Mouse (Mus musculus): Measurements from ENCODE around the gene Rap1a. TPM values are rescaled to one million over a fixed set of nuclear protein-coding genes. Genes with fewer than 3 reads are reported as not detected.

Rap1a gene
- polyA plus RNA-seq (2012; ENCODE audit: insufficient read depth, insufficient read length, missing spikeins): 257 and 269 TPM in 2 replicates

- no peak for TF ChIP-seq CTCF (IDR thresholded peaks at IDR 0.05; ENCODE audit: low read depth, low read length)
- no peak for TF ChIP-seq POLR2A (IDR thresholded peaks at IDR 0.05; ENCODE audit: borderline replicate concordance, low read depth, low read length)
- peaks cover 41% of the 10 kb centered on the region for H3K4me1 ChIP-seq (ENCODE audit: control insufficient read depth, insufficient read depth, low read length)
These were observed at the start of gene Rap1a for GRCm38 (mm10) chr3:105801191-105802166. Gene Rap1a, minus strand, starts transcription at chr3:105801336.

GRCm38 (mm10) chr3:105846294-105847069, 45.3 kb upstream of the Rap1a start:
- Histone ChIP-seq H3K4me3 (ENCODE audit: insufficient read depth, low read length) (no peak overlapping the region), H3K27ac (ENCODE audit: insufficient read depth, low read depth, low read length) (no peak overlapping the region), H3K4me1 (ENCODE audit: control insufficient read depth, insufficient read depth, low read length) (peaks cover 16% of the 10 kb centered on the region)
- TF ChIP-seq CTCF (IDR thresholded peaks at IDR 0.05; ENCODE audit: low read depth, low read length) (no peak), POLR2A (IDR thresholded peaks at IDR 0.05; ENCODE audit: borderline replicate concordance, low read depth, low read length) (no peak)

More at GRCm38 (mm10) chr3:105801191-105802166, at the start of gene Rap1a:
- Histone ChIP-seq H3K4me3 (ENCODE audit: insufficient read depth, low read length) (peak within 1 kb of the TSS; percentile 97), H3K27ac (ENCODE audit: insufficient read depth, low read depth, low read length) (peak within 1 kb of the TSS; percentile 87)

- H3K27ac ChIP-seq (ENCODE audit: insufficient read depth, low read depth, low read length): peak overlapping the region; percentile 66
- H3K4me1 ChIP-seq (ENCODE audit: control insufficient read depth, insufficient read depth, low read length): peaks cover 28% of the 10 kb centered on the region
- H3K4me3 ChIP-seq (ENCODE audit: insufficient read depth, low read length): no peak overlapping the region
- no peak for TF ChIP-seq POLR2A (IDR thresholded peaks at IDR 0.05; ENCODE audit: borderline replicate concordance, low read depth, low read length)
- no peak for TF ChIP-seq CTCF (IDR thresholded peaks at IDR 0.05; ENCODE audit: low read depth, low read length)
These were observed 38.7 kb upstream of the Rap1a start for GRCm38 (mm10) chr3:105839836-105840235.

DNA sequence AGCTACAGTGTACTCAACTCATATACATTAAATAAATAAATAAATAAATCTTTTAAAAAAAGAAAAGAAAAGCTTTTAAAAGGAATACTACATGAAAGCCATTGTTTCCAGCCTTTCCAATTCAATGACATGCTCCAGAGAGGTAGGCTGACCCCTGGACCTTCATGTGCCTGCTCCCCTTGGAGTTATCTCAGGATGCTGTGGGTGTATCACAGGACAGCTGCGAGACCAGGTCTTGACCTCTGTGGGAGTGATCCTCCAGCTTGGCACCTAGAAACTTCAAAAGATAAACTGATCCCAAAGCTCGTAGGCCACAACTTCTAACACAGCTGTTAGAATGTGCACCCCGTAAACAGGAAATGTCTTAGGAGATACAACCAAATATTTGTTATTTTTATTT, 37.5 kb upstream of the Rap1a start:
- H3K4me1 ChIP-seq (ENCODE audit: control insufficient read depth, insufficient read depth, low read length): peaks cover 28% of the 10 kb centered on the region
- H3K27ac ChIP-seq (ENCODE audit: insufficient read depth, low read depth, low read length): no peak overlapping the region
- H3K4me3 ChIP-seq (ENCODE audit: insufficient read depth, low read length): no peak overlapping the region
- TF ChIP-seq CTCF (IDR thresholded peaks at IDR 0.05; ENCODE audit: low read depth, low read length): no peak
- no peak for TF ChIP-seq POLR2A (IDR thresholded peaks at IDR 0.05; ENCODE audit: borderline replicate concordance, low read depth, low read length)

GRCm38 (mm10) chr3:105836883-105837282, 35.7 kb upstream of the Rap1a start:
- no peak for TF ChIP-seq POLR2A (IDR thresholded peaks at IDR 0.05; ENCODE audit: borderline replicate concordance, low read depth, low read length)
- no peak for TF ChIP-seq CTCF (IDR thresholded peaks at IDR 0.05; ENCODE audit: low read depth, low read length)
- Histone ChIP-seq H3K4me3 (ENCODE audit: insufficient read depth, low read length) (no peak overlapping the region), H3K4me1 (ENCODE audit: control insufficient read depth, insufficient read depth, low read length) (peaks cover 26% of the 10 kb centered on the region), H3K27ac (ENCODE audit: insufficient read depth, low read depth, low read length) (no peak overlapping the region)

- no peak overlapping the region for H3K4me3 ChIP-seq (ENCODE audit: insufficient read depth, low read length)
- H3K27ac ChIP-seq (ENCODE audit: insufficient read depth, low read depth, low read length): no peak overlapping the region
- H3K4me1 ChIP-seq (ENCODE audit: control insufficient read depth, insufficient read depth, low read length): peaks cover 17% of the 10 kb centered on the region
- TF ChIP-seq CTCF (IDR thresholded peaks at IDR 0.05; ENCODE audit: low read depth, low read length): no peak
- TF ChIP-seq POLR2A (IDR thresholded peaks at IDR 0.05; ENCODE audit: borderline replicate concordance, low read depth, low read length): no peak
These were observed 34.7 kb upstream of the Rap1a start for GRCm38 (mm10) chr3:105835875-105836274.

GRCm38 (mm10) chr3:105831584-105831983, 30.4 kb upstream of the Rap1a start:
- Histone ChIP-seq H3K4me3 (ENCODE audit: insufficient read depth, low read length) (no peak overlapping the region), H3K27ac (ENCODE audit: insufficient read depth, low read depth, low read length) (no peak overlapping the region), H3K4me1 (ENCODE audit: control insufficient read depth, insufficient read depth, low read length) (peaks cover 3% of the 10 kb centered on the region; the same call in 1 of the 2 replicates)
- no peak for TF ChIP-seq CTCF (IDR thresholded peaks at IDR 0.05; ENCODE audit: low read depth, low read length)
- TF ChIP-seq POLR2A (IDR thresholded peaks at IDR 0.05; ENCODE audit: borderline replicate concordance, low read depth, low read length): no peak

DNA sequence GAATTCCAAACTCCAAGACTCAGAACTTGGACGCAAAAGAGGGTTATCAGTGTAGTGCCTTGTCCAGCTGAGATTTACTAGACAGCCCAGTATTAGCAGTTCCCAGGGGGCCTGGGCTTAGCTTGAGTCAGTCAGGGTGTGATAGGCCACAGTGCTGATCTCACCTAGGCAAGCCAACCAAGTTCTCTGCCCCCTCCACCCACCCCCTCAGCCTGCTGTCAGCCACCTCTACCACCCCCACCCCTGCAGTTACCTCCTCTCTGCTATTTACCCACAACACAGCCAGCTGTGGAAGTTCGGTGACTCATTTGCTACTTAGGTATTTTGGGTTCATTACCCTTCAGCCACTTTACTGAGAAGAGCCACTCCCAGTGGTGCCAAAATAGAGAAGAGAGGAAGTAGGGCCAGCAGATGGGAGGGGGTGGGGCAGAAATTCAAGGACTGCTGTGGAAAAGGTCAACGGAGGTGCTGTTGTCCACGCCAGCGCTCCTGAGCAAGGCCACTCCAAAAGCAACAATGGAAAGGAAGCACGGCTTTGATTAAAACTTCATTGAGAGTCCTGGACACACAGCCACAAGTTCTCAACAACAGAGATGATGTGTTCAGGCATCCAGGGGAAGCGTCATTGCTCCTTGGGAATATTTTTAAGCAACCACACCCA, 24.5 kb upstream of the Rap1a start:
- Histone ChIP-seq H3K27ac (ENCODE audit: insufficient read depth, low read depth, low read length) (peak overlapping the region; percentile 62), H3K4me3 (ENCODE audit: insufficient read depth, low read length) (no peak overlapping the region), H3K4me1 (ENCODE audit: control insufficient read depth, insufficient read depth, low read length) (peaks cover 21% of the 10 kb centered on the region)
- TF ChIP-seq POLR2A (IDR thresholded peaks at IDR 0.05; ENCODE audit: borderline replicate concordance, low read depth, low read length) (no peak), CTCF (IDR thresholded peaks at IDR 0.05; ENCODE audit: low read depth, low read length) (no peak)

DNA sequence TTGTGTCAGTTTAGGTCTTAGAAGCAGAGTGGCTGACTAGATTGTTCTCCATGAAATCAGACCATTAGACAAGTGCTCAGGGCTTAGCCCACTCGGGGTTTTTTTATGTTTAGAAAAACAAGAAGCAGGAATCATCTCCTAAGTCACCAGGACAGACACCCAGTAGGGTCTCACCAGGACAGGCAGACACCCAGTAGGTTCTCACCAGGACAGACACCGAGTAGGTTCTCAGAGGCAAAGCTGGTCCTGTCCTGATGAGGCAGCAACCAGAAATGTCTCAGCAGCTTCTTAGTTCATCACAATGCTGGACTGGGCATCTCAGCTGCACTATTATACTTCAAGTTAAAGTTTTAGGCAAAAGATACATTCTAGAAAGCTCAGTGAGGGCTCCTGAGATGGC, 23.6 kb upstream of the Rap1a start:
- Histone ChIP-seq H3K4me3 (ENCODE audit: insufficient read depth, low read length) (no peak overlapping the region), H3K27ac (ENCODE audit: insufficient read depth, low read depth, low read length) (peak overlapping the region; percentile 20), H3K4me1 (ENCODE audit: control insufficient read depth, insufficient read depth, low read length) (peaks cover 21% of the 10 kb centered on the region)
- no peak for TF ChIP-seq CTCF (IDR thresholded peaks at IDR 0.05; ENCODE audit: low read depth, low read length)
- no peak for TF ChIP-seq POLR2A (IDR thresholded peaks at IDR 0.05; ENCODE audit: borderline replicate concordance, low read depth, low read length)
